Mouse (Mus musculus) kidney, embryonic 16.5 days (tissue): ENCODE measurements around the gene Pafah1b1. TPM values are rescaled to one million over a fixed set of nuclear protein-coding genes. Genes with fewer than 3 reads are reported as not detected.
A peak's percentile ranks its signal among the peaks of the same experiment; 100 is the strongest.

ENCODE experiments used
- ATAC-seq: fragments of 200-750 bp; cut with Nextera tagmentation; 2 replicates; pipeline ENCODE4 v1.8.0; 2017; ENCODE audit warnings: moderate TSS enrichment; ENCODE audit not compliant: low FRiP score, low TSS enrichment
- H3K27ac ChIP-seq: fragments of 300-500 bp; sonication (generic); 2 replicates; pipeline ENCODE4 v1.5.1; 2014; ENCODE audit warnings: low read length
- H3K27me3 ChIP-seq: fragments of 300-500 bp; sonication (generic); 2 replicates; pipeline ENCODE4 v1.6.1; 2014; ENCODE audit warnings: low read length, control low read depth, mixed read lengths; ENCODE audit not compliant: insufficient read depth
- H3K36me3 ChIP-seq: fragments of 300-500 bp; sonication (generic); 2 replicates; pipeline ENCODE4 v1.6.1; 2014; ENCODE audit warnings: low read length, control low read depth, mixed read lengths; ENCODE audit not compliant: insufficient read depth
- H3K4me1 ChIP-seq: fragments of 300-500 bp; sonication (generic); 2 replicates; pipeline ENCODE4 v1.6.1; 2014; ENCODE audit warnings: low read length, control low read depth, mixed read lengths; ENCODE audit not compliant: insufficient read depth
- H3K4me2 ChIP-seq: fragments of 300-500 bp; sonication (generic); replicated peaks from 2 replicates; pipeline ENCODE4 v1.6.1; 2014; ENCODE audit warnings: low read depth, low read length
- H3K4me3 ChIP-seq: fragments of 300-500 bp; sonication (generic); 2 replicates; pipeline ENCODE4 v1.5.1; 2014; ENCODE audit warnings: mild to moderate bottlenecking, low read length
- H3K9ac ChIP-seq: fragments of 300-500 bp; sonication (generic); replicated peaks from 2 replicates; pipeline ENCODE4 v1.6.1; 2014; ENCODE audit warnings: low read length
- H3K9me3 ChIP-seq: fragments of 300-500 bp; sonication (generic); 2 replicates; pipeline ENCODE4 v1.6.1; 2016; ENCODE audit warnings: low read length, control low read depth
- WGBS: fragments of 180-500 bp; shearing (Covaris S2); extraction: QIAGEN DNeasy Blood & Tissue Kit; methylation state at CpG from one replicate; pipeline ENCODE4 v1.1.7; 2014; 5-methylcytosine and 5-hydroxymethylcytosine counted together
- polyA plus RNA-seq: library from polyadenylated mRNA; unstranded; fragments of >200 nt; fragmentation: Nextera tagmentation; extraction: Ambion mirVana; gene quantifications from 2 replicates; pipeline ENCODE4 v1.2.1, GENCODE M21; 2015

Pafah1b1 gene
- polyA plus RNA-seq, 1 experiment from 2014 or later, result 34.4 TPM

DNA sequence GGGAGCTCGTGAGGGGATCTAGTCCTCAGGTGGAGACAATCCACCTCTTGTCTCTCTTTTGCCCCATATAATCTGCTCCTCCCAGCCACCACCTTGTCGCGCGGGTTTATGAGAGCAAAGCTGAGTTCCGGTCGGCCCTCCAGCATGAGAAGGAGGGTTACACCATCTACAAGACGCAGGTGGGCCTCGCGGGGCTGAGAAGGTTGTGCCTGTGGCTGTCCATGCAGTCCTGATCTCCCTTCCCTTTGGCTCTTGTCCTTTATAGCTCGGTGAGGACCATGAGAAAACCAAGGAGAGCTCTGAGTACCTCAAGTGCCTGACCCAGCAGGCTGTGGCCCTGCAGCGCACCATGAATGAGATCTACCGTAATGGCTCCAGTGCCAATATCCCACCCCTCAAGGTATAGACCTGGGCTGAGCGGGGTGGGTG, 56.9 kb downstream of the Pafah1b1 start:
- Histone ChIP-seq H3K9ac (no peak overlapping the region), H3K4me1 (no peaks in the 10 kb centered on the region), H3K27ac (no peak overlapping the region), H3K36me3 (peaks cover 68% of the 10 kb centered on the region), H3K4me2 (no peak overlapping the region), H3K9me3 (no peaks in the 10 kb centered on the region), H3K27me3 (no peaks in the 10 kb centered on the region), H3K4me3 (no peak overlapping the region)
- no peak for ATAC-seq
- WGBS, result 93% methylated on average over 13 of the region's 13 CpGs

DNA sequence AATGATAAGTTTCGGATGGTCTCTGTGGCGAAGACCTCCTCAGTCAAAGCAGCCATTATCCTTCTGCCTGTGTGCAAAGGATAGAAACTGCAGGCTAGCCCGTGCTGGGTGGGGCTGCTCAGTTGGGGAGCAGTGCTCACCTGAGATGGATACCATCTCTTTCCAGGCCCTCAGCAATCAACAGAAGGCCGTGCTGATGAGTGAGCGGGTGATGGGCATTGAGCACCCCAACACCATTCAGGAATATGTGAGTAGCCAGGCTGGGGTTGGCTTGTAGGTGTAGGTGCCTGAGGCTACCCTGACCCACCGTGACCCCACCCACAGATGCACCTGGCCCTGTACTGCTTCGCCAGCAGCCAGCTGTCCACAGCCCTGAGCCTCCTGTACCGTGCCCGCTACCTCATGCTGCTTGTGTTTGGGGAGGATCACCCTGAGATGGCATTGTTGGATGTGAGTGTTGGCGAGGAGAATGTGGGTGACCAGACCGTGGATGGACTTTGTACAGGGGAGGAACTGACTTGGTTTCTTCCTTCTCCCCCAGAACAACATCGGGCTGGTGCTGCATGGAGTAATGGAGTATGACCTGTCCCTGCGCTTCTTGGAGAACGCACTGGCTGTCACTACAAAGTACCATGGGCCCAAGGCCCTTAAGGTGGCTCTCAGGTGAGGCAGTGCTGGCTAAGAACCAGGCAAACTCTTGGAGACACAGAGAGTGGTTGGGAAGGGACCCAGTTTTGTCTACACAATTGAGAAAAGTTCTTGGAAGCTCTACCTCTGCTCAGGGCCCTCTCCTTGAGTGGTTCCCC, 57.5 kb downstream of the Pafah1b1 start:
- Histone ChIP-seq H3K27me3 (no peaks in the 10 kb centered on the region), H3K4me1 (no peaks in the 10 kb centered on the region), H3K9me3 (no peaks in the 10 kb centered on the region), H3K36me3 (peaks cover 74% of the 10 kb centered on the region), H3K9ac (no peak overlapping the region), H3K4me2 (no peak overlapping the region), H3K27ac (no peak overlapping the region), H3K4me3 (no peak overlapping the region)
- 95% methylated on average over 14 of the region's 14 CpGs for WGBS
- ATAC-seq, result no peak

DNA sequence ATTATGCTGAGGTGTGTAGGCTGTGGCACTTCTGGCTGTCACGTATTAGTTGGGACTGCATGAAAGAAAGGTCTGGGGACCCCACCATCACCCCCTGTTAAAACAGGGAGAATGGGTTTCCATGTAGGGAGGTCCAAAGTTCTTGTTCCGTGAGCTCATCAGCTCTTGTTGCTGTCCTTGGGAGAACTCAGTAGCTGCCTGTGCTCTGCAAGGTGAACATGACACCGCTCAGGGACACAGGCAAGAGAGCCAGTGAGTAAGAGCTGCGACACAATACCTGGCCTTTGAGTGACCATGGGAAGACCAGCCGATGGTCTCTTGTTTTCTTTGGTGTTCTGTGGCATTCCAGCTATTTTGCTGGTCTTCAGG, 58.2 kb downstream of the Pafah1b1 start:
- no peak overlapping the region for H3K27ac ChIP-seq
- WGBS, result 90% methylated on average over 5 of the region's 5 CpGs
- no peak overlapping the region for H3K4me3 ChIP-seq
- no peak overlapping the region for H3K9ac ChIP-seq
- H3K36me3 ChIP-seq, result peaks cover 81% of the 10 kb centered on the region
- H3K9me3 ChIP-seq, result no peaks in the 10 kb centered on the region
- no peak overlapping the region for H3K4me2 ChIP-seq
- no peaks in the 10 kb centered on the region for H3K4me1 ChIP-seq
- H3K27me3 ChIP-seq, result no peaks in the 10 kb centered on the region
- ATAC-seq, result no peak

DNA sequence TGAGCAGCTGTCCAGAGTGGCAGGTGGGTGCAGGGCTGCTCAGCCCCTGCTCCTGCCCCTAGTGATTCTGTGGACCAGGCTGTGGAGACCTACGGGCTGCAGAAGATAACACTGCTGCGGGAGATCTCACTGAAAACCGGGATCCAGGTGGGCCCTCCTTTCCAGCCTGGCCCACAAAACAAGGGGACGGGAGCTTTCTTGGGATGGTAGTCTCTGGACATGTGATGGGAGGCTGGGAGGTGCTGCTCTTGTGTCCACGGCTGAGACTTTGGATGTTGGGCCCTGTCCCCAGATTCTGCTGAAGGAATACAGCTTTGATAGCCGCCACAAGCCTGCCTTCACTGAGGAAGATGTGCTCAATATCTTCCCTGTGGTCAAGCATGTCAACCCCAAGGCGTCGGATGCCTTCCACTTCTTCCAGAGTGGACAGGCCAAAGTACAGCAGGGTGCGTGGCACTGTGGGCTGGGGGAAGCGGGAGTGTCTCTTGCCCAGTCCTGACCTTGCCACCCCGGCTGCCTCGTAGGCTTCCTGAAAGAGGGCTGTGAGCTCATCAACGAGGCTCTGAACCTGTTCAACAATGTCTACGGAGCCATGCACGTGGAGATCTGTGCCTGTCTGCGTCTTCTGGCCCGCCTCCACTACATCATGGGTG, 58.7 kb downstream of the Pafah1b1 start:
- Histone ChIP-seq H3K4me2 (no peak overlapping the region), H3K36me3 (peaks cover 86% of the 10 kb centered on the region), H3K9me3 (no peaks in the 10 kb centered on the region), H3K27ac (no peak overlapping the region), H3K4me1 (no peaks in the 10 kb centered on the region), H3K27me3 (no peaks in the 10 kb centered on the region), H3K9ac (no peak overlapping the region), H3K4me3 (no peak overlapping the region)
- 96% methylated on average over 17 of the region's 17 CpGs for WGBS
- no peak for ATAC-seq

DNA sequence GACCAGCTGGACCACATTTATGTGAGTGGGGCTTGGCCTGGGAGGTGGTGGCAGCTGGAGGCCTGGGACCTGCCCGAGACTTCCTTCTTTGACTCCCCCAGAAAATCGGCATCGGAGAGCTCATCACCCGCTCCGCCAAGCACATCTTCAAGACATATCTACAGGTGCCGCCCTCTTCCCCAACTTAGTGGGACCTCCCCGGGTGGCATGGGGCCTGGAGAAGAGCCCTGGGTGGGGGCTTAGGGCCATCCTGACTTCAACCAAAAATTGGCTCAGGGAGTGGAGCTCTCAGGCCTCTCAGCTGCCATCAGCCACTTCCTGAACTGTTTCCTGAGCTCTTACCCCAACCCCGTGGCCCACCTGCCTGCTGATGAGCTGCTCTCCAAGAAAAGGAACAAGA, 59.6 kb downstream of the Pafah1b1 start:
- Histone ChIP-seq H3K4me3 (no peak overlapping the region), H3K9ac (no peak overlapping the region), H3K4me2 (no peak overlapping the region), H3K4me1 (no peaks in the 10 kb centered on the region), H3K27ac (no peak overlapping the region), H3K36me3 (peaks cover 94% of the 10 kb centered on the region), H3K9me3 (no peaks in the 10 kb centered on the region), H3K27me3 (no peaks in the 10 kb centered on the region)
- 81% methylated on average over 8 of the region's 8 CpGs for WGBS
- ATAC-seq, result no peak

DNA sequence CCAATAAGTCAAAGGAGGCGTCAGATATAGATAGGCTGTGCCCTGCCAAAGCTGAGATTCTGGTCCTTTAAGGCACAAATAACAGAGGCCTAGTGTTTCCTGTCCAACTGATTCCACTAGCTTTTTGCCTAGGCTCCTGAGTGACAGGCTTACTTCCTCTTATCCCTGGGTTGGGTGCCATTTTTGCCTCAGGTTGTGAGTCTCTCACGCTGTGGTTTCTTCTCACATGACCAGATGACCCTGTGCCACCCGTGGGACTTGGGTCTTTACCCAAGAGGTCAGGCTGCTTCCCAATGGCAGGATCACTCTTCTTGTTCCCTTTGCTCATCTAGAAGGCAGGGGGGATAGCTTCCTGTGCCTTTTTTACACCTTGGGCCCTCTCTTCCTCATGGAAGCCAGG, 60.2 kb downstream of the Pafah1b1 start:
- Histone ChIP-seq H3K4me3 (no peak overlapping the region), H3K36me3 (peaks cover 96% of the 10 kb centered on the region), H3K4me2 (no peak overlapping the region), H3K4me1 (no peaks in the 10 kb centered on the region), H3K9me3 (no peaks in the 10 kb centered on the region), H3K27me3 (no peaks in the 10 kb centered on the region), H3K9ac (no peak overlapping the region), H3K27ac (no peak overlapping the region)
- ATAC-seq, result no peak
- 86% methylated on average over 3 of the region's 3 CpGs for WGBS

DNA sequence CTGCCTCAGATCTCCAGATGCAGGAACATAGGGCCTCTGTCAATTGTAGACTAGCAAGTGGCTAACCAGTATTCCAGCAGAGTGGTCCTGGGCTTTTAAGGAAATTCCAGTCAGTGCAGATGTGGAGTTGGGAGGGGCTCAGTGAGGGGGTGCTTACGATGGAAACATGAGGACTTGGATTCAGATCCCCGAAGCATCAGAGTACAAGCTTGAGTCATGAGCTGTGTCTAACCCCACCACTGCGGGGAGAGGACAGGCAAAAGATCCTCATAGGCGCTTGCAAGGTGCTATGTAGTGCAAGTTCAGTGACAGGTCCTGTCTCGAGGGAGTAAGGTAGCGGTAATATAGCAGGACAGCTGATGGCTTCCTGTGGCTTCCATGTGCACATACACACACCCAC, 62.2 kb downstream of the Pafah1b1 start:
- H3K4me1 ChIP-seq, result no peaks in the 10 kb centered on the region
- no peak overlapping the region for H3K4me2 ChIP-seq
- ATAC-seq, result no peak
- 82% methylated on average over 6 of the region's 6 CpGs for WGBS
- H3K9me3 ChIP-seq, result peaks cover 9% of the 10 kb centered on the region
- peaks cover 98% of the 10 kb centered on the region for H3K36me3 ChIP-seq
- no peak overlapping the region for H3K27ac ChIP-seq
- no peaks in the 10 kb centered on the region for H3K27me3 ChIP-seq
- H3K4me3 ChIP-seq, result no peak overlapping the region
- H3K9ac ChIP-seq, result no peak overlapping the region

DNA sequence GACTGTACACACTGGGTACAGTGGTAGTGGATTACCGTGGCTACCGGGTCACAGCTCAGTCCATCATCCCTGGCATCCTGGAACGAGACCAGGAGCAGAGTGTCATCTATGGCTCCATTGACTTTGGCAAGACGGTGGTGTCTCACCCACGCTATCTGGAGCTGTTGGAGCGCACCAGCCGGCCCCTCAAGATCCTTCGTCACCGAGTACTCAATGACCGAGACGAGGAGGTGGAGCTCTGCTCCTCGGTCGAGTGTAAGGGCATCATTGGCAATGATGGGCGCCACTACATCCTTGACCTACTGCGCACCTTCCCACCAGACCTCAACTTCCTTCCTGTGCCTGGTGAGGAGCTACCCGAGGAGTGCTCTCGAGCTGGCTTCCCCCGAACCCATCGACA, 62.8 kb downstream of the Pafah1b1 start:
- WGBS, result 93% methylated on average over 19 of the region's 19 CpGs

DNA sequence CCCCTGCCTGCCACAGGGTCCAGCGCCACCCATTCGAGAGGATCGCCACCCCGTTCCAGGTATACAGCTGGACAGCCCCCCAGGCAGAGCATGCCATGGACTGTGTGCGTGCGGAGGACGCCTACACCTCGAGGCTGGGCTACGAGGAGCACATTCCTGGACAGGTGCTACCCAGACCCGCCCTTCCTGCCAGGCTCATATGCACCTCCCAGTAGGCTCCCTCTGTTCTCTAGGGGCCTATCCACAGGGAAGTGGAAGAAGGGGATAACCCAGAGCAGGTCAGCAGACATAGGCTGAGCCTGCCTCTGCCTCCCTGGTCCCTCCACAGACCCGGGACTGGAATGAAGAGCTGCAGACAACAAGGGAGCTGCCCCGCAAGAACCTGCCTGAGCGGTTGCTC, 64.1 kb downstream of the Pafah1b1 start:
- ATAC-seq, result peak; percentile 35; the same call in 1 of the 2 replicates
- H3K4me2 ChIP-seq, result no peak overlapping the region
- H3K36me3 ChIP-seq, result peaks cover 87% of the 10 kb centered on the region
- no peak overlapping the region for H3K4me3 ChIP-seq
- no peak overlapping the region for H3K9ac ChIP-seq
- H3K9me3 ChIP-seq, result peaks cover 9% of the 10 kb centered on the region
- no peaks in the 10 kb centered on the region for H3K27me3 ChIP-seq
- no peaks in the 10 kb centered on the region for H3K4me1 ChIP-seq
- no peak overlapping the region for H3K27ac ChIP-seq
- WGBS, result 92% methylated on average over 13 of the region's 13 CpGs

More for the DNA sequence above, 62.8 kb downstream of the Pafah1b1 start:
- H3K9ac ChIP-seq, result no peak overlapping the region
- no peak overlapping the region for H3K4me2 ChIP-seq
- H3K36me3 ChIP-seq, result peaks cover 97% of the 10 kb centered on the region
- H3K4me3 ChIP-seq, result no peak overlapping the region
- H3K27me3 ChIP-seq, result no peaks in the 10 kb centered on the region
- H3K4me1 ChIP-seq, result no peaks in the 10 kb centered on the region
- no peak overlapping the region for H3K27ac ChIP-seq
- no peak for ATAC-seq
- peaks cover 9% of the 10 kb centered on the region for H3K9me3 ChIP-seq

DNA sequence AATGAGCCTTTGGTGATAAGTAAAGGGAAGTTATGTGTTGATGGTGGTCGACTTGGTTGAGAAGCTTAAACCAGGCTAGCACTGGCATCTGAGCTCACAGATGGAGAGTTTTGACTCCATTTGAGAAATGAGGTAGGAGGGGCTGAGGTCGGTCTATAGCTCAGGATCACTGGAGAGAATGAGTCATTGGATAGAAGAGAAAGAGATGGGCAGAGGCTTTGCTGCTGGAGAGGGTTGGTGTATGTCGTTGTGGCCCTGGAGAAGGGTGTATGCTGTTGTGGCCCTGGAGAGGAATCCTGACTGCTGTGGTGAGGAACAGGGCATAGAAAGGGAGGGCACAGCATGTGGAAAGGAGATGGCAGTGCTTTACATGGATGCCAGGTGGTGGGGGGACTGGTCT, 68.5 kb downstream of the Pafah1b1 start:
- Histone ChIP-seq H3K4me3 (no peak overlapping the region), H3K27ac (no peak overlapping the region), H3K4me1 (peaks cover 27% of the 10 kb centered on the region), H3K4me2 (no peak overlapping the region), H3K9ac (no peak overlapping the region), H3K36me3 (peaks cover 45% of the 10 kb centered on the region), H3K9me3 (peaks cover 9% of the 10 kb centered on the region), H3K27me3 (no peaks in the 10 kb centered on the region)
- no peak for ATAC-seq
- WGBS, result 88% methylated on average over 3 of the region's 3 CpGs
